Mouse (Mus musculus) megakaryocyte, embryonic 14.5 days (primary cell): Measurements from ENCODE around the gene Trim44. TPM values are rescaled to one million over a fixed set of nuclear protein-coding genes. Genes with fewer than 3 reads are reported as not detected.

ENCODE experiments used
- H3K27me3 ChIP-seq: replicated peaks from 2 replicates; pipeline ENCODE3; 2012; ENCODE audit warnings: inconsistent platforms
- H3K36me3 ChIP-seq: replicated peaks from 2 replicates; pipeline ENCODE3; 2012; ENCODE audit warnings: low read length, inconsistent platforms, mixed read lengths
- H3K4me1 ChIP-seq: 2 replicates; pipeline ENCODE4 v1.6.1; 2012; ENCODE audit warnings: inconsistent platforms
- H3K4me3 ChIP-seq: replicated peaks from 2 replicates; pipeline ENCODE3; 2012; ENCODE audit warnings: moderate library complexity, mild to moderate bottlenecking, inconsistent platforms
- H3K9me3 ChIP-seq: 2 replicates; pipeline ENCODE4 v1.6.1; 2012; ENCODE audit warnings: inconsistent platforms
- FLI1 ChIP-seq: IDR thresholded peaks from 2 replicates; pipeline ENCODE4 v1.6.1; 2012; ENCODE audit warnings: low read length, inconsistent platforms, mixed read lengths
- GATA1 ChIP-seq: IDR thresholded peaks from 3 replicates; pipeline ENCODE4 v1.6.1; 2012; ENCODE audit warnings: mixed read lengths, low read length, inconsistent platforms, borderline replicate concordance
- polyA plus RNA-seq: library from polyadenylated mRNA; stranded (reverse); fragments of >175 nt; gene quantifications from 2 replicates; pipeline ENCODE4 v1.2.3, GENCODE M21; 2012; ENCODE audit warnings: low replicate concordance; ENCODE audit not compliant: insufficient read depth

The Trim44 gene
- polyA plus RNA-seq, 1 experiment = 3.5 TPM

- no peaks in the 10 kb centered on the region for H3K4me1 ChIP-seq
- peaks cover 23% of the 10 kb centered on the region for H3K36me3 ChIP-seq
- TF ChIP-seq FLI1 = no peak
- TF ChIP-seq GATA1 = no peak
- H3K9me3 ChIP-seq = no peaks in the 10 kb centered on the region
- H3K27me3 ChIP-seq = no peaks in the 10 kb centered on the region
- H3K4me3 ChIP-seq = no peak overlapping the region
Observed at GRCm38 (mm10) chr2:102331932-102332331, 75.7 kb downstream of the Trim44 start.

DNA sequence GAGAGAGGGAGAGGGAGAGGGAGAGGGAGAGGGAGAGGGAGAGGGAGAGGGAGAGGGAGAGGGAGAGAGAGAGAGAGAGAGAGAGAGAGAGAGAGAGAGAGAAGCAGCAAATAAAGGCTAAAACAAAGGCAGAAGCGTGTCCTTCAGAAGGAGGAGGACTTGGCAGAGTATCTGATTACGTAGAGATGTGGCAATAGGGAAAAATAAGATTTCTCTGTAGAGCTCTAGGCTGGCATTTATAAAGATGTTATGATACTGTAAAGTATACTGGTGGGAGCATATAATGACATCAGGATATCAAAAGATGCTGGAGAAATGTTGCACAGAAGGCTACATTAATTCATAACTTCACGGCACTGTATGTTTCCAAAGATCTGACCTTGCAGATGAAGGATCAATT is 76.5 kb downstream of the Trim44 start:
- TF ChIP-seq FLI1 = no peak
- no peak for TF ChIP-seq GATA1
- peaks cover 19% of the 10 kb centered on the region for H3K36me3 ChIP-seq
- no peaks in the 10 kb centered on the region for H3K4me1 ChIP-seq
- H3K27me3 ChIP-seq = no peaks in the 10 kb centered on the region
- no peak overlapping the region for H3K4me3 ChIP-seq
- no peaks in the 10 kb centered on the region for H3K9me3 ChIP-seq

DNA sequence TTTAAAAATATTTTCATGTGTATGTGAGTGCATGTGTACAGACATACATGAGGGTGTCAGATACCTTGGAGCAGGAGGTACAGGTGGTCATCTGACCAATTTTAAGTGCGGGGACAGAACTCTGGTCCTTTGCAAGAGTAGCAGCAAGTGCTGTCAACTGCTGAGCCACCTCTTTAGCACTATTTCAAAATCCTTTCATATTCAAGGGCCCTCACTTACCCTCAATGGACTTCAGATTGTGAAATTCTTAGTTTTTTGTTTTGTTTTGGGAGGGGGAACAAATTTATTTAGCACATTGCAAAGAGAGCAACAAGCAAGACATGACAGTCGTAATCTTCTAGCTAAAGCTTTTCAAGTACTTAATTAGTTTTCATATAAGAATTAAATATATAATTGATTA is 81.7 kb downstream of the Trim44 start:
- Histone ChIP-seq H3K36me3 (peaks cover 2% of the 10 kb centered on the region), H3K4me1 (peaks cover 15% of the 10 kb centered on the region), H3K27me3 (no peaks in the 10 kb centered on the region), H3K9me3 (no peaks in the 10 kb centered on the region), H3K4me3 (no peak overlapping the region)
- no peak for TF ChIP-seq FLI1
- no peak for TF ChIP-seq GATA1

- Histone ChIP-seq H3K4me1 (peaks cover 15% of the 10 kb centered on the region), H3K4me3 (no peak overlapping the region), H3K9me3 (no peaks in the 10 kb centered on the region), H3K27me3 (no peaks in the 10 kb centered on the region), H3K36me3 (no peaks in the 10 kb centered on the region)
- no peak for TF ChIP-seq GATA1
- TF ChIP-seq FLI1 = no peak
Observed at GRCm38 (mm10) chr2:102324336-102324735, 83.3 kb downstream of the Trim44 start.

GRCm38 (mm10) chr2:102316540-102316939 is 91.1 kb downstream of the Trim44 start:
- Histone ChIP-seq H3K4me1 (peaks cover 7% of the 10 kb centered on the region), H3K4me3 (no peak overlapping the region), H3K27me3 (no peaks in the 10 kb centered on the region), H3K9me3 (no peaks in the 10 kb centered on the region), H3K36me3 (no peaks in the 10 kb centered on the region)
- no peak for TF ChIP-seq GATA1
- TF ChIP-seq FLI1 = no peak

DNA sequence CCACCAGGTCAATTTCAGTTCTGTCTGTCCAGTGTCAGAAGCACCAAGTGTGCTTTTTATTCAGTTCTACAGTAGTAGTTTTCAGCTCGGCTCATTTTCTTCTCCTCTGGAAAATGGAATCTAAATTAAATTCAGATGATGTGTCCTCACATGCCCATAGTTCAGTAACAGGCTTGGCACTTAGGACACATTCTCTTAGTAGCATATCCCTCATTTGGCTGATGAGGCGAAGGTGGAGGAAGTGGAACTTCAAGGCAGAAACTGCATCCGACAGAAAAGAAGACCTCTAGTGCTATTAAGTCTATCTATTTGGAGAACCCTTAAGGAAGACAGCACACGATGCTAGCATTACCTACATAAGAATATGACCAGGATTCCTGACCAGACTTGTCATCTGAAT is 92.5 kb downstream of the Trim44 start:
- Histone ChIP-seq H3K27me3 (no peaks in the 10 kb centered on the region), H3K4me1 (peaks cover 7% of the 10 kb centered on the region), H3K4me3 (no peak overlapping the region), H3K9me3 (no peaks in the 10 kb centered on the region), H3K36me3 (no peaks in the 10 kb centered on the region)
- TF ChIP-seq GATA1 = no peak
- TF ChIP-seq FLI1 = no peak

DNA sequence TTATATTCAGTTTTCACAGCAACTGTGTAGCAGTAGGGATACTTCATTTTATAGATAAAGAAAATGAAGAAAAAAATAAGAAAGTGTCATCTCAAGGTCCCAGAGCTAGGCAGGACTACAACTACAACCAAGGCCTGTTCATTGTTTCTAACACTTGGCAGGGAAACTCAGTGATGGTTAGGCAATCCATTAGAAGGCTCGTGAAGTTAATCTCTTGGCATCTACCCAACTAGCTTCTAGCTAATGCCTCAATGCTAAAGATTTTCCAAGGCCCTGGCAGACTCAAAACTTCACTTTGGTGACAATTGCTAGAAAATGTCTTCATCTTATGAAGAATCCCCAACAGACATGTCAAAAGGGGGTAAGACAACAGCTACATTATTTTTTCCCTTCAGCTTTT is 93.0 kb downstream of the Trim44 start:
- Histone ChIP-seq H3K4me3 (no peak overlapping the region), H3K9me3 (no peaks in the 10 kb centered on the region), H3K4me1 (peaks cover 7% of the 10 kb centered on the region), H3K36me3 (no peaks in the 10 kb centered on the region), H3K27me3 (no peaks in the 10 kb centered on the region)
- TF ChIP-seq FLI1 (no peak), GATA1 (no peak)

GRCm38 (mm10) chr2:102314068-102314467 is 93.6 kb downstream of the Trim44 start:
- TF ChIP-seq GATA1 (no peak), FLI1 (no peak)
- H3K4me3 ChIP-seq = no peak overlapping the region
- no peaks in the 10 kb centered on the region for H3K9me3 ChIP-seq
- H3K4me1 ChIP-seq = peaks cover 7% of the 10 kb centered on the region
- H3K27me3 ChIP-seq = no peaks in the 10 kb centered on the region
- no peaks in the 10 kb centered on the region for H3K36me3 ChIP-seq

DNA sequence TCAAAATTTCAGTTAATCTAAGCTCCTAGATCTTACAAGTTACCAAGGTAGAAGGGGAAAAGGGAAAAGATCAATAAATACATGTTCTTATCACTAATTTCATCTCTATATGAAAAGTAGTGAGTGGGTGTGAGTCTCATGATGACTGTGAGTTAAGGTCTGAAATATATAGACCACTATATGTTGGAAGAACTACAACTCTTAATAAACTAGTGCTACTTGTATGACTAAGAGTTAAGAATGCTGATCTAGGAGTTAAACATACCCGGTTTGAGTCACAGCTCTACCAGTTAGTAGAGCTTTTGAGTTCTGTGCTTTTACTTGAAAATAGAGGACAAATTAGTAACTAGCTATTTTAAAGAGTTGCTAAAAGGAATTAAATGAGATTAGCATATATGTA is 94.7 kb downstream of the Trim44 start:
- Histone ChIP-seq H3K4me1 (peaks cover 7% of the 10 kb centered on the region), H3K27me3 (no peaks in the 10 kb centered on the region), H3K36me3 (no peaks in the 10 kb centered on the region), H3K4me3 (no peak overlapping the region), H3K9me3 (no peaks in the 10 kb centered on the region)
- TF ChIP-seq FLI1 (no peak), GATA1 (no peak)

DNA sequence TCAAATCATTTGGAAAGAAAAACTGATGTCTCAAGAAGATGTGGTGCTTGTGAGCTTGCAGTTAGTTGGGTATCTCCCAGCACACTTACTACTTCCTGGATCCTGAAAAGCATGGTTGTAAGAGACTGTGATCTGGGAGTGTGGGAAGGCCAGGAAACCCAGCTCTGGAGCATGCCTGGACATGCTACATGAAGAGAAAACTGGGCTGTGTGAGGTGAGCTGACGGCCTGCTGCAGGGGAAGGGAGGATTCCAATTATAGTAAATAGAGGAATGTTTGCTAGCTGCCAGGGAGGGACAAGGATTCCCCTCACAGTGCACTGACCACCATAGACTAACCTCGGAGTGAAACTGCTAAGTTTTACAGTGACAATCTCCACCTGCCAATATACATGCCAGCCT is 104.4 kb downstream of the Trim44 start:
- no peak for TF ChIP-seq GATA1
- TF ChIP-seq FLI1 = no peak
- Histone ChIP-seq H3K9me3 (no peaks in the 10 kb centered on the region), H3K27me3 (no peaks in the 10 kb centered on the region), H3K36me3 (peaks cover 35% of the 10 kb centered on the region), H3K4me1 (peaks cover 19% of the 10 kb centered on the region), H3K4me3 (no peak overlapping the region)

- H3K4me3 ChIP-seq = no peak overlapping the region
- TF ChIP-seq FLI1 = no peak
- TF ChIP-seq GATA1 = no peak
Observed at GRCm38 (mm10) chr2:102302532-102302931, 105.1 kb downstream of the Trim44 start.

More at GRCm38 (mm10) chr2:102302532-102302931, 105.1 kb downstream of the Trim44 start:
- no peaks in the 10 kb centered on the region for H3K27me3 ChIP-seq
- no peaks in the 10 kb centered on the region for H3K9me3 ChIP-seq
- peaks cover 19% of the 10 kb centered on the region for H3K4me1 ChIP-seq
- peaks cover 35% of the 10 kb centered on the region for H3K36me3 ChIP-seq
